In genomic region chr8:127145135-127145534, GRCm38 (mm10) we compare ENCODE assay signal across 14 mouse cellular contexts.
DNase-seq lines count a peak whose midpoint lies in the region; ATAC-seq and TF ChIP-seq lines count a peak whose summit lies in the region.
"Had no signal": no experiment of that assay in that cellular context is flagged by ENCODE, and none has a peak within 500 bp of the region (broad histone marks: within the 10 kb centered on the region; RNA-seq: fewer than 3 reads in every experiment).

No protein-coding gene starts in this region.

- H3K4me3 ChIP-seq in heart, postnatal 0 days (ENCODE audit: low read depth, low read length) = no peak overlapping the region
- H3K4me3 ChIP-seq in intestine, embryonic 16.5 days (ENCODE audit: low read length) = no peak overlapping the region
- H3K4me3 ChIP-seq in stomach, postnatal 0 days (ENCODE audit: low read depth, low read length) = no peak overlapping the region
- H3K4me3 ChIP-seq: midbrain, embryonic 12.5 days had no signal

- H3K4me1 ChIP-seq in heart, postnatal 0 days (ENCODE audit: control insufficient read depth, insufficient read depth) = peaks cover 45% of the 10 kb centered on the region
- H3K4me1 ChIP-seq in intestine, embryonic 16.5 days (ENCODE audit: control insufficient read depth, insufficient read depth, low read length) = peaks cover 34% of the 10 kb centered on the region
- H3K4me1 ChIP-seq in stomach, postnatal 0 days (replicated peaks; ENCODE audit: control insufficient read depth, insufficient read depth) = peaks cover 5% of the 10 kb centered on the region; the same call in 1 of the 2 replicates

- no peaks in the 10 kb centered on the region for H3K27me3 ChIP-seq in heart, postnatal 0 days (ENCODE audit: control insufficient read depth, insufficient read depth, low read length)
- no peaks in the 10 kb centered on the region for H3K27me3 ChIP-seq in intestine, embryonic 16.5 days (replicated peaks; ENCODE audit: control insufficient read depth, insufficient read depth, low read length)
- H3K27me3 ChIP-seq in stomach, postnatal 0 days (ENCODE audit: control insufficient read depth, insufficient read depth, low read length) = no peaks in the 10 kb centered on the region
- H3K27me3 ChIP-seq: midbrain, embryonic 12.5 days had no signal

- H3K4me2 ChIP-seq in heart, postnatal 0 days (ENCODE audit: low read depth, low read length) = no peak overlapping the region
- no peak overlapping the region for H3K4me2 ChIP-seq in intestine, embryonic 16.5 days (ENCODE audit: low read depth, low read length)
- no peak overlapping the region for H3K4me2 ChIP-seq in stomach, postnatal 0 days (replicated peaks; ENCODE audit: low read depth)
- H3K4me2 ChIP-seq: hindbrain, embryonic 14.5 days; midbrain, embryonic 12.5 days had no signal

- DNase-seq in heart, postnatal 0 days (ENCODE audit: low spot score) = no peak
- no peak for DNase-seq in heart, adult 9 months (ENCODE audit: low spot score in 2 of 2)
- peak; percentile 38 for DNase-seq in lung, postnatal 36 days
- DNase-seq in lung, postnatal 14 days = no peak
- DNase-seq in stomach, postnatal 0 days (ENCODE audit: low spot score) = peak; percentile 46
- no peak for DNase-seq in cerebellum, adult 9-11 months
- no peak for DNase-seq in cerebellum, adult 11-12 months
- DNase-seq: cerebellum, adult 8-10 months; layer of hippocampus, adult 9-11 months; right cerebral cortex, postnatal 25 days had no signal

- H3K27ac ChIP-seq in heart, postnatal 0 days (ENCODE audit: low read depth) = no peak overlapping the region
- H3K27ac ChIP-seq in intestine, embryonic 16.5 days (ENCODE audit: low read length) = no peak overlapping the region
- peak overlapping the region; percentile 42 for H3K27ac ChIP-seq in stomach, postnatal 0 days (replicated peaks)
- H3K27ac ChIP-seq: hindbrain, embryonic 14.5 days; midbrain, embryonic 12.5 days had no signal

- H3K9ac ChIP-seq in heart, postnatal 0 days (replicated peaks; ENCODE audit: low read depth, low read length) = no peak overlapping the region
- no peak overlapping the region for H3K9ac ChIP-seq in intestine, embryonic 16.5 days (ENCODE audit: low read depth, low read length)
- no peak overlapping the region for H3K9ac ChIP-seq in stomach, postnatal 0 days (ENCODE audit: low read length)
- H3K9ac ChIP-seq: hindbrain, embryonic 14.5 days; midbrain, embryonic 12.5 days had no signal

- TF ChIP-seq CTCF in heart, postnatal 0 days (IDR thresholded peaks at IDR 0.05; ENCODE audit: low read depth) = no peak
- peak; percentile 16; the same call in 1 of the 2 replicates for TF ChIP-seq CTCF in stomach, postnatal 0 days (IDR thresholded peaks at IDR 0.05; ENCODE audit: low read depth)

- WGBS in heart, postnatal 0 days = 34% methylated on average over 4 of the region's 4 CpGs
- WGBS in intestine, embryonic 16.5 days = 32% methylated on average over 4 of the region's 4 CpGs
- WGBS in stomach, postnatal 0 days = 40% methylated on average over 4 of the region's 4 CpGs

- H3K9me3 ChIP-seq in heart, postnatal 0 days (replicated peaks; ENCODE audit: control insufficient read depth, low read length) = no peaks in the 10 kb centered on the region
- no peaks in the 10 kb centered on the region for H3K9me3 ChIP-seq in intestine, embryonic 16.5 days (ENCODE audit: control insufficient read depth, low read length)
- H3K9me3 ChIP-seq in stomach, postnatal 0 days (ENCODE audit: control insufficient read depth, low read length) = no peaks in the 10 kb centered on the region
- H3K9me3 ChIP-seq: midbrain, embryonic 12.5 days had no signal

- ATAC-seq in heart, postnatal 0 days (ENCODE audit: insufficient read depth, low read depth) = 0 out of 2 replicates have a peak, but pooled peaks have one; percentile 15
- peak; percentile 52 for ATAC-seq in intestine, embryonic 16.5 days
- peak; percentile 75 for ATAC-seq in stomach, postnatal 0 days (ENCODE audit: low FRiP score, low TSS enrichment)
- ATAC-seq: forebrain, embryonic 16.5 days had no signal

- no peak for TF ChIP-seq EP300 in heart, postnatal 0 days (IDR thresholded peaks at IDR 0.05; ENCODE audit: low read depth)
- TF ChIP-seq EP300 in stomach, postnatal 0 days (optimal IDR thresholded peaks at IDR 0.05) = no peak

- H3K36me3 ChIP-seq in heart, postnatal 0 days (replicated peaks; ENCODE audit: control insufficient read depth, insufficient read depth, low read length) = no peaks in the 10 kb centered on the region
- no peaks in the 10 kb centered on the region for H3K36me3 ChIP-seq in intestine, embryonic 16.5 days (ENCODE audit: control insufficient read depth, insufficient read depth, low read length)
- H3K36me3 ChIP-seq in stomach, postnatal 0 days (ENCODE audit: control insufficient read depth, insufficient read depth, low read length) = no peaks in the 10 kb centered on the region
- H3K36me3 ChIP-seq: midbrain, embryonic 12.5 days had no signal

Comparison
In these comparisons a context has a peak if more than half of its experiments do, and no peak if none do; other contexts are left out.
1. DNase-seq: peak in lung, postnatal 36 days (single experiment) and stomach, postnatal 0 days (single experiment); none in heart, postnatal 0 days (single experiment), heart, adult 9 months (0 of 2), lung, postnatal 14 days (single experiment), cerebellum, adult 9-11 months (single experiment) and cerebellum, adult 11-12 months (single experiment).
2. ATAC-seq: peak in every context shown above with its lines; median percentile 75 in stomach, postnatal 0 days; 52 in intestine, embryonic 16.5 days; 15 in heart, postnatal 0 days.